Mouse (Mus musculus): Measurements from ENCODE around the gene Abcg5. TPM values are rescaled to one million over a fixed set of nuclear protein-coding genes. Genes with fewer than 3 reads are reported as not detected.
A peak's percentile ranks its signal among the peaks of the same experiment; 100 is the strongest.

The Abcg5 gene
- polyA plus RNA-seq, 1 experiment from 2014 or later = 0.52 TPM

DNA sequence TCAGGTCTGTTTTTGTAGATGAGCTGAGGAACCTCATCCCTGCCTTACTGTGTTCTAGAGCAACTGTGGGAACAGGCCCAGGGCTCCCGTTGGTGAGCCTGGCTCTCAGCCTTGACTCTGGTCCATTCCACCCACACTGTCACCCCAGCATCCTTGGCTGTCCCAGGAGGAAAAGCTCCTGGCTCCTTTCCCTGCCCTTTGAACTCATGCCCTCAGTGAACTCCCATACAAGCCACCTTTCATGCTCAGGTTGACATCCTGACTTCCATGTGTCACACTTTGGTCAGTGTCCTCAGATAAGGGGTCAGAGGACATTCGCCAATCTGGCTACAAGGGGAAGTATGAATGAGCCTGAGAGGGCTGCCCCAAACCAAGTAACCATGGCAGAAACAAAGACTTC is 10.9 kb upstream of the Abcg5 start:
- Histone ChIP-seq H3K27me3 (ENCODE audit: control insufficient read depth, insufficient read depth, low read length) (no peaks in the 10 kb centered on the region), H3K27ac (ENCODE audit: low read depth, low read length) (no peak overlapping the region), H3K4me1 (ENCODE audit: control insufficient read depth, insufficient read depth, low read length) (no peaks in the 10 kb centered on the region), H3K9ac (ENCODE audit: low read length) (no peak overlapping the region), H3K9me3 (ENCODE audit: control insufficient read depth, low read length) (no peaks in the 10 kb centered on the region), H3K4me3 (ENCODE audit: low read depth, low read length) (no peak overlapping the region), H3K4me2 (ENCODE audit: low read depth) (no peak overlapping the region), H3K36me3 (ENCODE audit: control insufficient read depth, insufficient read depth, low read length) (no peaks in the 10 kb centered on the region)
- ATAC-seq (ENCODE audit: insufficient read depth, low FRiP score, low TSS enrichment) = no peak
- no peak for DNase-seq (ENCODE audit: low spot score)
- 69% methylated on average over 2 of the region's 2 CpGs for WGBS

DNA sequence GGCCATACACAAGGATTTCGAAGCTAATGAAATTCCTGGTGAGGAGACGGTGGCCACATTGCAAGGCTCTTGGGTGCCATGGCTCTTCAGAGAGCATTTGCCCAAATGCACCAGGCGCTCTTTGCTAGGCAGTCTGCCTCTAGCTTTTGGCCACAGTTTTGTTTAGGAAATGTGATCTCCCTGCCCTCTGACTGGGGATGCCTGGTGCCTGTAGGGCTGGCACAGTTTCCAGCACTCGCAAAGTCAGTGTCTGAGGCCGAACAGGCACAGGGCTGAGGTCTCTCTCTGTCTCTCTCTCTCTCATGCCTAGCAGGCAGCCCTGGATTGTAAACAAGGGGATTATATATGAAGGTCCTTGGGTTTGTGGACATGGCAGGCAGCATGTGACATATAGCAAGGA is 7.3 kb upstream of the Abcg5 start:
- H3K9ac ChIP-seq (ENCODE audit: low read length) = no peak overlapping the region
- H3K4me2 ChIP-seq (ENCODE audit: low read depth) = no peak overlapping the region
- ATAC-seq (ENCODE audit: insufficient read depth, low FRiP score, low TSS enrichment) (no peak), DNase-seq (ENCODE audit: low spot score) (no peak)
- no peaks in the 10 kb centered on the region for H3K9me3 ChIP-seq (ENCODE audit: control insufficient read depth, low read length)
- H3K27ac ChIP-seq (ENCODE audit: low read depth, low read length) = no peak overlapping the region
- H3K4me3 ChIP-seq (ENCODE audit: low read depth, low read length) = no peak overlapping the region
- H3K4me1 ChIP-seq (ENCODE audit: control insufficient read depth, insufficient read depth, low read length) = no peaks in the 10 kb centered on the region
- WGBS = 83% methylated on average over 5 of the region's 5 CpGs
- no peaks in the 10 kb centered on the region for H3K27me3 ChIP-seq (ENCODE audit: control insufficient read depth, insufficient read depth, low read length)
- no peaks in the 10 kb centered on the region for H3K36me3 ChIP-seq (ENCODE audit: control insufficient read depth, insufficient read depth, low read length)

DNA sequence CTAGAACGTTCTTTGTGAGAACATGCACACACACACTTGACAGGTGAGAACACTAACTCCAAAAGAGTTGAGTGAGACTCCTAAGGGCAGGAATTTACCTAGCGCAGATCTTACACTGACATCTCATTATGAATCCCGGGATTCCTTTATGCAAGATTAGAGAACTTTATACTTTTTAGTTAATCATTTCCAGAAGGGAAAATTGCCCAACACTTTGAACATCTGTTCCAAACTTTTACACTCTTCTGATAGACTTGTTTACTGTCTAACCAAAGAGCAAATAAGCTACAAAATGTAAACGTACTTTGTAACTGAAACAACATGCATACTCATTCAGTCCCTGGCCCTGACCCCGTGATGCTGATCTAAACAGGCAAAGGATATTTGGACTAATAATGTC is 6.5 kb upstream of the Abcg5 start:
- Histone ChIP-seq H3K27ac (ENCODE audit: low read depth, low read length) (no peak overlapping the region), H3K27me3 (ENCODE audit: control insufficient read depth, insufficient read depth, low read length) (no peaks in the 10 kb centered on the region), H3K9me3 (ENCODE audit: control insufficient read depth, low read length) (no peaks in the 10 kb centered on the region), H3K36me3 (ENCODE audit: control insufficient read depth, insufficient read depth, low read length) (no peaks in the 10 kb centered on the region), H3K4me2 (ENCODE audit: low read depth) (no peak overlapping the region), H3K4me1 (ENCODE audit: control insufficient read depth, insufficient read depth, low read length) (no peaks in the 10 kb centered on the region), H3K4me3 (ENCODE audit: low read depth, low read length) (no peak overlapping the region), H3K9ac (ENCODE audit: low read length) (no peak overlapping the region)
- WGBS = 88% methylated on average over 5 of the region's 5 CpGs
- no peak for ATAC-seq (ENCODE audit: insufficient read depth, low FRiP score, low TSS enrichment)
- DNase-seq (ENCODE audit: low spot score) = no peak

DNA sequence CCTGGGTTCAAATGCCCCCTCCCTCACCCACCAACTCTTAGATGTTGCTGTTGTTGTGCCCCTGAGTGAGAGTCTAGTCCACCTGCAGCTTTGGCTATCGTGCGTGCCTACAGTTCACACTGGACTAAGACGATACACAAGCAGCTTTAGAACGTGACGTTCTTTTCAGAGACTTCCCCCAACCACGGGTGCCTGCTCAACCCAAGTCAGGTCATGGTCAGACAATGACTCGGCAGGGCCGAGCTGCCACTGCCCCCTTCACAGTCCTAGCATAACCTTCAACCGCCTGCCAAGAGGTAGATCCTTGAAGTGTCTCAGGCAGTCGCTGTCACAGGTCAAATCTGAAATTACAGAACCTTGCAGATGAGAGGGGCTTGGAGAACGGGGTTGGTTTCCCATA is 6.0 kb upstream of the Abcg5 start:
- no peaks in the 10 kb centered on the region for H3K9me3 ChIP-seq (ENCODE audit: control insufficient read depth, low read length)
- 91% methylated on average over 11 of the region's 11 CpGs for WGBS
- no peak overlapping the region for H3K4me3 ChIP-seq (ENCODE audit: low read depth, low read length)
- no peak overlapping the region for H3K4me2 ChIP-seq (ENCODE audit: low read depth)
- H3K36me3 ChIP-seq (ENCODE audit: control insufficient read depth, insufficient read depth, low read length) = no peaks in the 10 kb centered on the region
- H3K9ac ChIP-seq (ENCODE audit: low read length) = no peak overlapping the region
- DNase-seq (ENCODE audit: low spot score) (no peak), ATAC-seq (ENCODE audit: insufficient read depth, low FRiP score, low TSS enrichment) (no peak)
- H3K27me3 ChIP-seq (ENCODE audit: control insufficient read depth, insufficient read depth, low read length) = no peaks in the 10 kb centered on the region
- H3K27ac ChIP-seq (ENCODE audit: low read depth, low read length) = no peak overlapping the region
- H3K4me1 ChIP-seq (ENCODE audit: control insufficient read depth, insufficient read depth, low read length) = no peaks in the 10 kb centered on the region

DNA sequence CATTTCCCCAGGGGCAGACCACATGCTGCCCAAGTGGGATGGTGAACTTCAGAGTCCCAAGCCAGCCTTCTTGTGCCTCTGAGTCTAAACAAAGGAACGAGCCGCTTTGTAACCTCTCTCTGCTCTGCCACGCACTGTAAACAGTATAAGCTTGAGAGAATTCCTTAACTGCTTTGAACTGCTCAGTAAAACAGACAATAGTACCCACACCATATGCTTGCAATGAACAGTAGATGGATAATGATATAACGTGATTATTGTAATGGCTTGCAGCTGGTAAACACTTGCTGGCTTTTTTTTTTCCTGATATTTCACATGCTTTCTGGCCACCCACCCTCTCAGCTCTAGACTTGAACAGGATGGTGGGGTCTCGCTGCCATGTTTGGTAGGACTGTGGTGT is 5.2 kb upstream of the Abcg5 start:
- Histone ChIP-seq H3K9ac (ENCODE audit: low read length) (no peak overlapping the region), H3K27me3 (ENCODE audit: control insufficient read depth, insufficient read depth, low read length) (no peaks in the 10 kb centered on the region), H3K4me1 (ENCODE audit: control insufficient read depth, insufficient read depth, low read length) (no peaks in the 10 kb centered on the region), H3K27ac (ENCODE audit: low read depth, low read length) (no peak overlapping the region), H3K4me2 (ENCODE audit: low read depth) (no peak overlapping the region), H3K4me3 (ENCODE audit: low read depth, low read length) (no peak overlapping the region), H3K36me3 (ENCODE audit: control insufficient read depth, insufficient read depth, low read length) (no peaks in the 10 kb centered on the region), H3K9me3 (ENCODE audit: control insufficient read depth, low read length) (no peaks in the 10 kb centered on the region)
- DNase-seq (ENCODE audit: low spot score) = no peak
- ATAC-seq (ENCODE audit: insufficient read depth, low FRiP score, low TSS enrichment) = no peak
- 87% methylated on average over 5 of the region's 5 CpGs for WGBS

DNA sequence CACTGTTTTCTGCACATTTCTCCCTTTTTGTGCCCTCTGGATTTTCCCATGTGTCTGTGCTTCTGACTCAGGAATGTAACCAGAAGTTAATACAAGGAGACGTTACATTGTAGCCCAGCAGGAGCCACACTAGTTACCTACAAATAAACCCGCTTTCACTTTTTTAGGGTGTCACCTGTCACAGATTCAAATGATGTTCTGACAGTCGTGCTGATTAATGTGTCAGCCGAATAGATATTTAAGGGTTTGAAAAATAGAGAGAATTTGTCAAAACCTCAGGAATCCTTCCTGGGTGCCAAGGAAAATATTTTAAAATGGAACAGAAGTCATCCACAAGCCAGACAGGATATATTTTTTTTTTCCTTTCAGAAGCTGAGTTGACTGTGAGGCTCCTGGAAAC is 2.5 kb upstream of the Abcg5 start:
- Histone ChIP-seq H3K4me3 (ENCODE audit: low read depth, low read length) (no peak overlapping the region), H3K4me2 (ENCODE audit: low read depth) (no peak overlapping the region), H3K4me1 (ENCODE audit: control insufficient read depth, insufficient read depth, low read length) (no peaks in the 10 kb centered on the region), H3K27me3 (ENCODE audit: control insufficient read depth, insufficient read depth, low read length) (no peaks in the 10 kb centered on the region), H3K9me3 (ENCODE audit: control insufficient read depth, low read length) (no peaks in the 10 kb centered on the region), H3K9ac (ENCODE audit: low read length) (no peak overlapping the region), H3K27ac (ENCODE audit: low read depth, low read length) (no peak overlapping the region), H3K36me3 (ENCODE audit: control insufficient read depth, insufficient read depth, low read length) (no peaks in the 10 kb centered on the region)
- 84% methylated on average over 4 of the region's 4 CpGs for WGBS
- DNase-seq (ENCODE audit: low spot score) (no peak), ATAC-seq (ENCODE audit: insufficient read depth, low FRiP score, low TSS enrichment) (no peak)

DNA sequence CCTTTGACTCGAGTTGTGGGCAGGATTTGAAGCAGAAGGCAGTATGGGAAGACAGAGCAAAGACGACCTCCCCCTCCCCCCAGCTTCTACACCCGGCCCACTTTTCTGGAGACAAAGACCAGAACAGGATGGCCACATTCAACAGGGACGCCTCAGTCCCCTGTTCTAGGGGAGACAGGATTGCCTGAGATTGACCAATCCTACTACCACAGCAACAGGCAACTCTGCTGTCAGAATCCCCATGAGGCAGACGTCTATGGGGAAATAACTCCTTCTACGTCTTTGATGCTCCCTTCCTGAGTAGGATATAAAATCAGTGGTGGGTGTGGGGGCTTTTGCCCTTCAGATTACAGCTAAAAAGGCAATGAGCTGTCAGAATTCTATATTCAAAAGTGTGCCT is 1.5 kb upstream of the Abcg5 start:
- Histone ChIP-seq H3K27me3 (ENCODE audit: control insufficient read depth, insufficient read depth, low read length) (no peaks in the 10 kb centered on the region), H3K4me3 (ENCODE audit: low read depth, low read length) (no peak overlapping the region), H3K4me1 (ENCODE audit: control insufficient read depth, insufficient read depth, low read length) (no peaks in the 10 kb centered on the region), H3K27ac (ENCODE audit: low read depth, low read length) (no peak overlapping the region), H3K9ac (ENCODE audit: low read length) (no peak overlapping the region), H3K36me3 (ENCODE audit: control insufficient read depth, insufficient read depth, low read length) (no peaks in the 10 kb centered on the region), H3K4me2 (ENCODE audit: low read depth) (no peak overlapping the region), H3K9me3 (ENCODE audit: control insufficient read depth, low read length) (no peaks in the 10 kb centered on the region)
- DNase-seq (ENCODE audit: low spot score) (no peak), ATAC-seq (ENCODE audit: insufficient read depth, low FRiP score, low TSS enrichment) (no peak)
- 46% methylated on average over 6 of the region's 6 CpGs for WGBS

DNA sequence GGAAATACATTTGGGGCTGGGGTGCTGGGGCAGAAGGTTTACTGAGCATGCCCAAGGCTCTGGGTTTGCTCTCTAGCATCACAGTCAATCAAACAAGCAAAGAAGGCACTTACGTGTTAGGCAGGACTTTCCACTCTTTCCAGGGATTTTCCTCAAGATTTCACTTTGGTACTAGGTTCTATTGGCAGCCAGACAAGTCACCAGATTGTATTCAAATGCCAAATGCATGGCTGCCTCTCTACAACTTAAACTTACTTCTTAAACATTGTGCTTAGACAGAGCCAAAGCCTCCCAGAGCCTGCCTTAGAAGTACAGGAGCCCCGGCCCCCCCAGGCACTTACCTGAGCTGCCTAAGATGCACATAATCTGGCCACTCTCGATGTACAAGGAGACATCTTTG is 1.1 kb downstream of the Abcg5 start:
- 84% methylated on average over 3 of the region's 3 CpGs for whole genome bisulfite sequencing
- no peaks in the 10 kb centered on the region for H3K36me3 ChIP-seq (ENCODE audit: control insufficient read depth, insufficient read depth, low read length)
- H3K4me3 ChIP-seq (ENCODE audit: low read depth, low read length) = no peak overlapping the region
- no peak overlapping the region for H3K4me2 ChIP-seq (ENCODE audit: low read depth)
- DNase-seq (ENCODE audit: low spot score) (no peak), ATAC-seq (ENCODE audit: insufficient read depth, low FRiP score, low TSS enrichment) (no peak)
- no peaks in the 10 kb centered on the region for H3K27me3 ChIP-seq (ENCODE audit: control insufficient read depth, insufficient read depth, low read length)
- no peak overlapping the region for H3K27ac ChIP-seq (ENCODE audit: low read depth, low read length)
- no peaks in the 10 kb centered on the region for H3K9me3 ChIP-seq (ENCODE audit: control insufficient read depth, low read length)
- no peak overlapping the region for H3K9ac ChIP-seq (ENCODE audit: low read length)
- H3K4me1 ChIP-seq (ENCODE audit: control insufficient read depth, insufficient read depth, low read length) = no peaks in the 10 kb centered on the region

DNA sequence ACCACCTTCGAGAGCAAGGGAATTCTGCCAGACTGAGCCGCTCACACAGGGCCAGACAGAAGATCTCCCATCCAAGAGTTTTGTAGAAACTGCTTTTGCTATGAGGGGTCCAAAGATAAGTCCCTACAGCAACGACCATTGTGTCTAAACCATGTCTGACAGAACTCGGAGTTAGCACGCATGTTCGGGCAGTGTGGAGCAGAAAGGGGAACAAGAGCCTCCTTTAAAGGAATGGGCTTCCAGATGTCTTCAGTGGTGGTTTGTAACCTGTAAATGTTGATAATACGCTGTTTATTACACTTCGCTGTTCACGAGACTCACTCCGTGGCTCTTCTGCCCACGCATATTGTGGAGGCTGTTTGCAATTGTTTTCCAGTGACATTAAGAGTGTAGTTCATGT is 5.2 kb downstream of the Abcg5 start:
- H3K27ac ChIP-seq (ENCODE audit: low read depth, low read length) = no peak overlapping the region
- H3K4me1 ChIP-seq (ENCODE audit: control insufficient read depth, insufficient read depth, low read length) = no peaks in the 10 kb centered on the region
- no peaks in the 10 kb centered on the region for H3K36me3 ChIP-seq (ENCODE audit: control insufficient read depth, insufficient read depth, low read length)
- 0 out of 2 replicates have a peak, but pooled peaks cover 2% of the 10 kb centered on the region for H3K27me3 ChIP-seq (ENCODE audit: control insufficient read depth, insufficient read depth, low read length)
- H3K9me3 ChIP-seq (ENCODE audit: control insufficient read depth, low read length) = no peaks in the 10 kb centered on the region
- WGBS = 90% methylated on average over 11 of the region's 11 CpGs
- H3K4me3 ChIP-seq (ENCODE audit: low read depth, low read length) = no peak overlapping the region
- no peak overlapping the region for H3K9ac ChIP-seq (ENCODE audit: low read length)
- DNase-seq (ENCODE audit: low spot score) (peak; percentile 7), ATAC-seq (ENCODE audit: insufficient read depth, low FRiP score, low TSS enrichment) (no peak)
- no peak overlapping the region for H3K4me2 ChIP-seq (ENCODE audit: low read depth)
